Mouse (Mus musculus): Measurements from ENCODE around the gene Csk. TPM values are rescaled to one million over a fixed set of nuclear protein-coding genes. Genes with fewer than 3 reads are reported as not detected.

Csk gene
- polyA plus RNA-seq, 1 experiment from 2014 or later, result 27.2 TPM

- Histone ChIP-seq H3K4me3 (ENCODE audit: low read length) (no peak overlapping the region), H3K9me3 (ENCODE audit: low read length) (no peaks in the 10 kb centered on the region), H3K36me3 (ENCODE audit: insufficient read depth, low read length) (peaks cover 73% of the 10 kb centered on the region), H3K27ac (ENCODE audit: low read length) (no peak overlapping the region), H3K4me1 (ENCODE audit: insufficient read depth, low read length) (no peaks in the 10 kb centered on the region), H3K27me3 (ENCODE audit: insufficient read depth, low read length) (no peaks in the 10 kb centered on the region), H3K9ac (replicated peaks; ENCODE audit: low read length) (no peak overlapping the region), H3K4me2 (replicated peaks; ENCODE audit: low read depth, low read length) (no peak overlapping the region)
- ATAC-seq (ENCODE audit: low FRiP score, low TSS enrichment), result no peak
- 92% methylated on average over 11 of the region's 11 CpGs for WGBS
These were observed 25.5 kb downstream of the Csk start for GRCm38 (mm10) chr9:57627892-57628291.

- Histone ChIP-seq H3K36me3 (ENCODE audit: insufficient read depth, low read length) (peaks cover 73% of the 10 kb centered on the region), H3K4me1 (ENCODE audit: insufficient read depth, low read length) (no peaks in the 10 kb centered on the region), H3K9ac (replicated peaks; ENCODE audit: low read length) (no peak overlapping the region), H3K27me3 (ENCODE audit: insufficient read depth, low read length) (no peaks in the 10 kb centered on the region), H3K4me3 (ENCODE audit: low read length) (no peak overlapping the region), H3K4me2 (replicated peaks; ENCODE audit: low read depth, low read length) (no peak overlapping the region), H3K27ac (ENCODE audit: low read length) (no peak overlapping the region), H3K9me3 (ENCODE audit: low read length) (no peaks in the 10 kb centered on the region)
- ATAC-seq (ENCODE audit: low FRiP score, low TSS enrichment), result no peak
- 85% methylated on average over 17 of the region's 17 CpGs for WGBS
These were observed 26.2 kb downstream of the Csk start for GRCm38 (mm10) chr9:57627191-57627590.

- no peaks in the 10 kb centered on the region for H3K9me3 ChIP-seq (ENCODE audit: low read length)
- no peak overlapping the region for H3K9ac ChIP-seq (replicated peaks; ENCODE audit: low read length)
- H3K27ac ChIP-seq (ENCODE audit: low read length), result no peak overlapping the region
- WGBS, result 81% methylated on average over 15 of the region's 15 CpGs
- ATAC-seq (ENCODE audit: low FRiP score, low TSS enrichment), result no peak
- no peak overlapping the region for H3K4me3 ChIP-seq (ENCODE audit: low read length)
- peaks cover 66% of the 10 kb centered on the region for H3K36me3 ChIP-seq (ENCODE audit: insufficient read depth, low read length)
- H3K27me3 ChIP-seq (ENCODE audit: insufficient read depth, low read length), result no peaks in the 10 kb centered on the region
- H3K4me1 ChIP-seq (ENCODE audit: insufficient read depth, low read length), result no peaks in the 10 kb centered on the region
- no peak overlapping the region for H3K4me2 ChIP-seq (replicated peaks; ENCODE audit: low read depth, low read length)
These were observed 27.5 kb downstream of the Csk start for GRCm38 (mm10) chr9:57625674-57626500.

GRCm38 (mm10) chr9:57624295-57624694 lies 29.1 kb downstream of the Csk start:
- H3K4me2 ChIP-seq (replicated peaks; ENCODE audit: low read depth, low read length), result no peak overlapping the region
- no peaks in the 10 kb centered on the region for H3K9me3 ChIP-seq (ENCODE audit: low read length)
- no peaks in the 10 kb centered on the region for H3K4me1 ChIP-seq (ENCODE audit: insufficient read depth, low read length)
- WGBS, result 76% methylated on average over 7 of the region's 7 CpGs
- no peak overlapping the region for H3K27ac ChIP-seq (ENCODE audit: low read length)
- H3K27me3 ChIP-seq (ENCODE audit: insufficient read depth, low read length), result no peaks in the 10 kb centered on the region
- no peak overlapping the region for H3K9ac ChIP-seq (replicated peaks; ENCODE audit: low read length)
- no peak for ATAC-seq (ENCODE audit: low FRiP score, low TSS enrichment)
- no peak overlapping the region for H3K4me3 ChIP-seq (ENCODE audit: low read length)
- H3K36me3 ChIP-seq (ENCODE audit: insufficient read depth, low read length), result peaks cover 50% of the 10 kb centered on the region

GRCm38 (mm10) chr9:57620674-57621073 lies 32.8 kb downstream of the Csk start, which contains the start of gene Lman1l:
Lman1l (minus strand) TSS chr9:57620774.
- Histone ChIP-seq H3K9ac (replicated peaks; ENCODE audit: low read length) (no peak within 1 kb of the TSS), H3K4me3 (ENCODE audit: low read length) (no peak within 1 kb of the TSS), H3K27me3 (ENCODE audit: insufficient read depth, low read length) (no peaks in the 10 kb centered on the region), H3K4me1 (ENCODE audit: insufficient read depth, low read length) (no peaks in the 10 kb centered on the region), H3K9me3 (ENCODE audit: low read length) (no peaks in the 10 kb centered on the region), H3K4me2 (replicated peaks; ENCODE audit: low read depth, low read length) (no peak within 1 kb of the TSS), H3K36me3 (ENCODE audit: insufficient read depth, low read length) (peaks cover 15% of the 10 kb centered on the region), H3K27ac (ENCODE audit: low read length) (no peak within 1 kb of the TSS)
- no peak for ATAC-seq (ENCODE audit: low FRiP score, low TSS enrichment)
- WGBS, result 91% methylated on average over 5 of the region's 5 CpGs

GRCm38 (mm10) chr9:57618854-57619253 lies 34.6 kb downstream of the Csk start:
- Histone ChIP-seq H3K4me2 (replicated peaks; ENCODE audit: low read depth, low read length) (no peak overlapping the region), H3K9ac (replicated peaks; ENCODE audit: low read length) (no peak overlapping the region), H3K9me3 (ENCODE audit: low read length) (no peaks in the 10 kb centered on the region), H3K4me1 (ENCODE audit: insufficient read depth, low read length) (no peaks in the 10 kb centered on the region), H3K4me3 (ENCODE audit: low read length) (no peak overlapping the region), H3K36me3 (ENCODE audit: insufficient read depth, low read length) (no peaks in the 10 kb centered on the region), H3K27me3 (ENCODE audit: insufficient read depth, low read length) (no peaks in the 10 kb centered on the region), H3K27ac (ENCODE audit: low read length) (no peak overlapping the region)
- ATAC-seq (ENCODE audit: low FRiP score, low TSS enrichment), result no peak
- WGBS, result 65% methylated on average over 8 of the region's 8 CpGs

- no peak overlapping the region for H3K9ac ChIP-seq (replicated peaks; ENCODE audit: low read length)
- no peaks in the 10 kb centered on the region for H3K27me3 ChIP-seq (ENCODE audit: insufficient read depth, low read length)
- no peak overlapping the region for H3K4me3 ChIP-seq (ENCODE audit: low read length)
- 78% methylated on average over 8 of the region's 8 CpGs for WGBS
- H3K4me2 ChIP-seq (replicated peaks; ENCODE audit: low read depth, low read length), result no peak overlapping the region
- H3K9me3 ChIP-seq (ENCODE audit: low read length), result no peaks in the 10 kb centered on the region
- ATAC-seq (ENCODE audit: low FRiP score, low TSS enrichment), result no peak
- no peaks in the 10 kb centered on the region for H3K4me1 ChIP-seq (ENCODE audit: insufficient read depth, low read length)
- no peaks in the 10 kb centered on the region for H3K36me3 ChIP-seq (ENCODE audit: insufficient read depth, low read length)
- H3K27ac ChIP-seq (ENCODE audit: low read length), result no peak overlapping the region
These were observed 35.8 kb downstream of the Csk start for GRCm38 (mm10) chr9:57617556-57618169.

- H3K27me3 ChIP-seq (ENCODE audit: insufficient read depth, low read length), result no peaks in the 10 kb centered on the region
- H3K9me3 ChIP-seq (ENCODE audit: low read length), result no peaks in the 10 kb centered on the region
- H3K27ac ChIP-seq (ENCODE audit: low read length), result no peak overlapping the region
- H3K9ac ChIP-seq (replicated peaks; ENCODE audit: low read length), result no peak overlapping the region
- H3K4me2 ChIP-seq (replicated peaks; ENCODE audit: low read depth, low read length), result no peak overlapping the region
- no peak overlapping the region for H3K4me3 ChIP-seq (ENCODE audit: low read length)
- no peaks in the 10 kb centered on the region for H3K4me1 ChIP-seq (ENCODE audit: insufficient read depth, low read length)
- 86% methylated on average over 4 of the region's 4 CpGs for WGBS
- ATAC-seq (ENCODE audit: low FRiP score, low TSS enrichment), result no peak
- H3K36me3 ChIP-seq (ENCODE audit: insufficient read depth, low read length), result no peaks in the 10 kb centered on the region
These were observed 38.6 kb downstream of the Csk start for GRCm38 (mm10) chr9:57614786-57615185.

- Histone ChIP-seq H3K9me3 (ENCODE audit: low read length) (no peaks in the 10 kb centered on the region), H3K4me3 (ENCODE audit: low read length) (no peak overlapping the region), H3K36me3 (ENCODE audit: insufficient read depth, low read length) (no peaks in the 10 kb centered on the region), H3K9ac (replicated peaks; ENCODE audit: low read length) (no peak overlapping the region), H3K4me1 (ENCODE audit: insufficient read depth, low read length) (no peaks in the 10 kb centered on the region), H3K4me2 (replicated peaks; ENCODE audit: low read depth, low read length) (no peak overlapping the region), H3K27me3 (ENCODE audit: insufficient read depth, low read length) (no peaks in the 10 kb centered on the region), H3K27ac (ENCODE audit: low read length) (no peak overlapping the region)
- WGBS, result 69% methylated on average over 7 of the region's 7 CpGs
- ATAC-seq (ENCODE audit: low FRiP score, low TSS enrichment), result no peak
These were observed 39.5 kb downstream of the Csk start for GRCm38 (mm10) chr9:57613975-57614374.

GRCm38 (mm10) chr9:57612587-57612986 lies 40.8 kb downstream of the Csk start:
- H3K27ac ChIP-seq (ENCODE audit: low read length), result no peak overlapping the region
- WGBS, result 78% methylated on average over 7 of the region's 7 CpGs
- ATAC-seq (ENCODE audit: low FRiP score, low TSS enrichment), result no peak
- H3K9ac ChIP-seq (replicated peaks; ENCODE audit: low read length), result no peak overlapping the region
- H3K36me3 ChIP-seq (ENCODE audit: insufficient read depth, low read length), result no peaks in the 10 kb centered on the region
- no peak overlapping the region for H3K4me2 ChIP-seq (replicated peaks; ENCODE audit: low read depth, low read length)
- no peaks in the 10 kb centered on the region for H3K4me1 ChIP-seq (ENCODE audit: insufficient read depth, low read length)
- H3K4me3 ChIP-seq (ENCODE audit: low read length), result no peak overlapping the region
- no peaks in the 10 kb centered on the region for H3K27me3 ChIP-seq (ENCODE audit: insufficient read depth, low read length)
- no peaks in the 10 kb centered on the region for H3K9me3 ChIP-seq (ENCODE audit: low read length)

All from kidney, embryonic 16.5 days (tissue).